Mouse (Mus musculus): Measurements from ENCODE around the gene Nek7.

The Nek7 gene

DNA sequence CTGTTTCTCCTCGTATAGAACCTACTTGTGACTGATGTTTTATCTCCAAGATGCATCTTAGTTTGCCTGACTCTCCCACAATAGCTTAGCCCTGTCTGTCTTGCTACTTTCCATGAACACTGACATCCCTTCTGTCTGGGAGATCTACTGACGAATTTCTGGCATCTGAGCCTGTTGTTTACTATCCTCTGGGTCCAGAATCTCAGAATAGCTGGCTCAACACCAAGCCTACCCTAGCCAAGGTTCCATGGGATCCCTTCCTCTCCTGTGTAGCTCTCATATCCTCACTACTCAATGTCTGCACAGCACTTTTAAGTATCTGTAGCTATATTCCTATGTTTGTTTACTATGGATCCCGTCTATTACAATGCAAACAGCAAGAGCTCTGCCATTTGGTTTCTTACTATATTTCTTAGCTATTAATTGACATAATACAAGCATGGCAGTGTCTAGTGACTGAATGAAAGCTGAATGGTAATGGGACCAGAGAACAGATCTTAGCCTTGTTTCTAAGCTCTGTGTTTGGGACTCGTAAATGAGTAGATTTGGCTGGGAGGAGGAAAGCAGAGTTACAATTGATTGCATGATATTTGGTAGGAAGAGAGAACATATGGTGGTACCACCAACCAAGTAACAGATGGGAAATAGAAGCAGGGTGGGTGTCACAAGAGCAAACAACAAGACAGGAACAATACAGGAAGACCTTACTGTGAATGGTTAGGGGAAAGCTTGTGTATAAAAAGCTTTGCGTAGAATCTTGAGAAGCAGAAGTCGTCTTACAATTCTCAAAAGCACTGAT is 51.3 kb downstream of the Nek7 start:
- DNase-seq (ENCODE audit: low spot score): no peak

DNA sequence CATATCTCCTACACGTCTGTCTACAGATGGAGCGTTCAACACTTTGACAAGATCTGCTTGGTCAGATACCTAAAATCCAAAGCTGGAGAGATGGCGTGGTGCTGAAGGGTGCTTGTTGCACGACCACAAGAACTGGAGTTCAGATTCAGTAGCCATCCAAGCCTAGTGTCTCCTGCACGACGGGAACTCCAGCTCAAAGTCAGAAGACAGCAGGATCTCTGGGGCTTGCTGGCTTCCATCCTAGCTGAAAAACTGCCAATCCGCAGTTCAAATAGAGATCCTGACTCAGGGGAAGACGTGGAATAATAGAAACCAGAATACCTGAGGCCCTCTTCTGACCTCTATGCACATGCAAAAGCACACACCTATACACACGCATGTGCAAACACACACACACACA is 52.0 kb downstream of the Nek7 start:
- no peak for DNase-seq (ENCODE audit: low spot score)

DNA sequence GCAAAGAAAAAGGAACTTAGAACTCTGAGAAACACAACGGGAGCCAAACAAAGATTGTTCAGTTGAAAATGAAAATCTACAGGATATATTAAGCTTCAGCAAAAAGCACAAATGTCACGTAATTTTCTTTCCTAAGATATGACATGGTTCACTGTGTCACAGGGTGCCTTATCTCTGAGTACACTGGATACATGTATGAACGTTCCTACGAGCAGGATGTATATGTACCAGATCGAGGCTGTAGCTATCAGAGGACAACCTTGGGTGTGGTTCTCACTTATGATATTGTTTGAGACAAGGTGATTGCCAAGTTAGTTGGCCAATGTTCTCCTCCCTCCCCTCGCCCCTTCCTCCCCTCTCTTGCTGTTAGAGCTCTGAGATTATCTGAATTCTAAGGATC is 55.3 kb downstream of the Nek7 start:
- DNase-seq (ENCODE audit: low spot score): no peak

DNA sequence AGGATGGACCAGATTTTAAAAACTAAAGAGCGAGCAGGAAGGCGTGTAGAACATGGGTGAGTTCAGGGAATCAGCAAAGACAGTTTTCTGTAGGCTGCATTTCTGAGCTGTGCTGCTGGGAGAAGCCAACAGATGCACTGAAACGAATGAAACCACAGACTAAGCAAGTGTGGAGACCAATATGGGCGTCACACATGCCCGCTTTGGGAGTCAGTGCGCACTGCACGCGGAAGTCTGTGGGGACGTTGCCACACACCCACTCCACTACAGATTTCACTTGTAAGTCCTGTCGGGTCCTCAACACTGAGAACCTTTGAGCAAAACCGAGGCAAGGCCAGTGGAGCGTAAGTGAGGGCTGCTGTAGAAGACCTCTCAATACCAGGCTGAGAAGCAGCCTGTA is 59.2 kb downstream of the Nek7 start:
- DNase-seq (ENCODE audit: low spot score): no peak

DNA sequence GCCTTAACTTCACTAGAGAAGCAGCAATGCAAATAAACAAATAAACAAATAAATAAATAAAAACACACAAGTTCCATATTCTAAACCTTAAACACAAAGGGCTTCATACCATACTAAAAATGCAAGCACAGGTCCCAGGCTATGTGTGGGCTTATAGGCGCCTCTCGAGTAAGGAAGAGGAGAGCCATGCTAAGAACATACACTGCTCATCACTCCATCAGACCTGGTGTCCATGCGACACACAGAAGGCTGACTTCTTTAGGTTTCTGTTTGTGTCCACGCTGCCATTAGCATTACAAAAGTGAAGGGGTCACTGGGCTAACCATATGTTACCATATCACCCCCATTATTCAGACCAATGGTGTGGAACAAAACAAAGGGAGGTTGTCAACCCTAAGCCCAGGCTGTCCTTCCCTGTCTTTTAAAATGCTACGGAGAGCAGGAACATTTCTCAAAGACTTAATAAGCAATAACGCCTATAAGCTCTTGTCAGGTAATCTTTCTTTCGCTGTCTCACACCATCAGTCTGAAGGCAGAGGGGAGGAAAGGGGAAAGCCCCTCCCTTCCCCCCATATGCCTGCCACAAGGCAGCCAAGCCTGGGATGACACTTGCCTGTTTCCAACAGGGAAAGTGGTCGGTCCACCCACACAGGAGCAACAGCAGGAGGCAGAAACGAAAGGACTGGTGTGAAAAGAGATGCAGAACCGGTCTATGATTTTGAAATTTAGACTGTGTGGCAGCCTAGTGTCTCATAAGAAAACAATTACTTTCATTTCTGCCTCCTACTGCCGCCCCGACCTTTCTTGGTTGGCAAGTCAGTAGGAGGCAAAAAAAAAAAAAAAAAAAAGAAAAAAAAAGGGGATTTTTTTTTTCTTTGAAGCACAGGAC is 60.5 kb downstream of the Nek7 start:
- DNase-seq (ENCODE audit: low spot score): no peak

DNA sequence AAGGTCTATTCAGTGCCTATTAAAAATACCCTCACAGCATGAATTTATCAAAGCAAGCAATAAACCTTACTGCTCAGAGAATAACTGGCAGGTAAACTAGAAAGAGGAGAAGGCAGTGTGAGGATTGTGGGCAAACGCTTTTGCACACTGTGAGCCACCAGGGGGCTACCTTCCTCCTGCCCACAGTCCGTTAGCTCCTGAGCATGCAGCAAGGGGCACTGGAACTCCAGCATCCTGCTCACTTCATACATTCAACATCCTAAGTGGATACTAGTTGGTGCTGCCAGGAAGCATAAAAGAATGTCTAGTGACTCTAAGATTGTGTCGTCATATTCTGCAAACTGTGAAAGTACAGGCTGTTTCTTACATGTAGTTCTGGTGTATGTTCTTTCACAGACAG is 61.6 kb downstream of the Nek7 start:
- DNase-seq (ENCODE audit: low spot score): no peak

DNA sequence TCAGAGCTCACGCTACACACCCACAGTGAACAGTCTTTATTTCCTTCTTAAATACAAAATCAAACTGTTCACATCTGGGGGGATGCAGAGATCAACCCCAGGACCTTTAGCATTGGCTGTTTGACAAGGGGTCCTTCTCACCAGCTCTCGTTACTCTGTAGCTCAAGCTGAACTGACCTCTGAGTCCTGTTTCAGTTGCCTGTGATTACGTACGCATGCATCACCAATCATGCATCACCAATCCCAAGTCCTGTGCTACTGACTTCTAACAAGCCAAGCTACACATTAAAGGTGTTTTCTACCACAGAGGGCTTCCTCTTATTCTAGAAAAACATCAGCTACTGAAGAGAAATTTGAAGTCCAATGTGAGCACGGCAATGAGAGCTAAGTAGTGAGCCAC is 65.0 kb downstream of the Nek7 start:
- DNase-seq (ENCODE audit: low spot score): no peak

DNA sequence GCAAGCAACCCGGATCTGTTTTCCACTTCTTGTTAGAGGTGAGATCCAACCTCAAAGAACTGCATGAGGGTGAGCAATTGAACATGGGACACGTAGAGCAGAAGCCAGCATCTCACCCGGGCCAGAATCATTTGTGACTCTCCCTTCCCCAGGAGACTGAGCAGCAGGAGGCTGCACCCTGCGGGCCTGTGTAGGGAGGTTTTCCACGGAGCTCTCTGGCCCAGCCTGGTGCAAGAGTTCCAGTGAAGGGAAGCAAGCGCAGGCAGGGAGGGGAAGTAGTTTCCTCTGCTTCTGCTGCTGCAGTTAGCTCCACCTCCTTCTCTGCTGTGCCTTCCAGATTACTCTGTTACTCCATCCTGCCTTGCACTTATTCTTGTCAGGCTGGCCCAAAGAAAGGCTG is 69.8 kb downstream of the Nek7 start:
- DNase-seq (ENCODE audit: low spot score): no peak

DNA sequence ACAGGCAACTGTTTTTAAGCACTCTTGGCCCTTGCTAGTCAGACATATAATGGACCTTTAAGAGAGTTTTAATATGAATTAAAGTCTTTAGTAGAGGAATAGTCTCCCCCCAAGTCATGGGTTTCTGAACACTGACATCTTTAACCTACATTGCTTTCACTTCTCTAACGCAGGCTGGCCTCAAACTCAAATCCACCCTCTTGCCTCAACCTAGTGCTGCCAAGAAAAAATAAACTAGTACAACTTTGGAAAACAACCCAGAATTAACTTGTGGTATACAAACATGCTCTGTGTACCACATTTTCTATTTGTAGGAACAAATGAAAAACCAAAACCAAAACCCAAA is 77.8 kb downstream of the Nek7 start:
- no peak for DNase-seq (ENCODE audit: low spot score)

DNA sequence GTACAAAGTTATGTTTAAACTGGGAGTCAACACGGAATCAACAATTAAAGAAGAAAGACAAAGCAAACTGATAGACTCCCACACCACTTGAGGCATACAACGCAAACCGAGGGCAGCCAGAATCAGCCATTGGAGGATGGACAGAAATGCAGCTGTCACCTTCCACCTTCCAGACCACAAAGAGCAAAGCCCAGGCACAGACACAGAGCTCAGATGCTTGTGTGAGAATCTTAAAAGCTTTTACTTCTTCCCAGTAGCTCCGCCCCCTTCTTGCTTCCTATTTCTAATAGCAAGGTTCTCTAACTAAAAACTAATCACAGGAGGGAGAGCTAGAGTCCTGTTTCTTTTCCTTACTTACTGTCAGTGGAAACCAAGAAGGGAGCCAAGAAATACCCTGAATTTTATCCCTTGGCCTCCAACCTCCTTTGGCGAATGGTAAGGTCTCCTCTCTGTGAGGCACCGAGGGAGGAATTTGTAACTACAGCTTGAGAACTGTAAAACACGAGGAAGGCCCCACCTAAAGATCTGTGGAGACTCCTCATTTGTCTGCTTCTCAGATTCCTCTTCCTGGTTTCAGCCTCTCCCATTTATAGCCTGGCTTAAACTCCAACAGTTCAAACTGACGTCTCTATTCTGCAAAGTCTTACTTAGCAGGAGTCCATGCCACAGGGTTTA is 78.3 kb downstream of the Nek7 start:
- no peak for DNase-seq (ENCODE audit: low spot score)

DNA sequence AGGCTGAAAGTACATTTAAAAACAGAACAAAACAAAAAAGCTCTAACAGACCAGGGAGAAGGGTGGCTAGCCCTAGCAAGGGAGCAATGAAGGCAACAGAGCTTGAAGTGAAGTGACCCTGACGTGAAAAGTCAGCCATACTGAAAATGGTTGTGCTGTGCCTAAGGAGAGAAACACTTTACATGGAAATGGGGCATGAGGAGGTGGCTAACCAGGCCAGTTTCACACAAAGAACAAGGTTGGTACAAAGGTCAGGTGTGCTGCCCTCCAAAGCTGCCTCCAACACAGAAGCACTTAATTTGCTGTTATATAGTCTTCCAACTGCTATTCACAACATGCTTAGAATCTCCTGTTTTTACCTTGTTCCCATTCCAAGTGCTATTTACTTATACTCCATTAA is 80.2 kb downstream of the Nek7 start:
- DNase-seq (ENCODE audit: low spot score): no peak

DNA sequence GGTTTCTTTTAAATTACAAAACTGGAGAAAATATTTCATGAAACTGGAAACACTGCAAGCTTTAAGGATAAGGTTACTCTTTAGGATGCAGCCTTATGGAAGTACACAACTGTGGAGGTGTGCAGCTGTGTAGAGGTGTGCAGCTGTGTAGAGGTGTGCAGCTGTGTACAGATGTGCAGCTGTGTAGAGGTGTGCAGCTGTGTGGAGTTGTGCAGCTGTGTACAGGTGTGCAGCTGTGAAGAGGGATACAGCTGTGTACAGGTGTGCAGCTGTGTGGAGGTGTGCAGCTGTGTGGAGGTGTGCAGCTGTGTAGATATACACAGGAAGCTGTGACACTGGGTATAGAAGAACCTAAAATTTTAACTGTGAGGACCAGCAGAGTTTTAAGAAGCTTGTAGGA is 81.7 kb downstream of the Nek7 start:
- DNase-seq (ENCODE audit: low spot score): no peak

DNA sequence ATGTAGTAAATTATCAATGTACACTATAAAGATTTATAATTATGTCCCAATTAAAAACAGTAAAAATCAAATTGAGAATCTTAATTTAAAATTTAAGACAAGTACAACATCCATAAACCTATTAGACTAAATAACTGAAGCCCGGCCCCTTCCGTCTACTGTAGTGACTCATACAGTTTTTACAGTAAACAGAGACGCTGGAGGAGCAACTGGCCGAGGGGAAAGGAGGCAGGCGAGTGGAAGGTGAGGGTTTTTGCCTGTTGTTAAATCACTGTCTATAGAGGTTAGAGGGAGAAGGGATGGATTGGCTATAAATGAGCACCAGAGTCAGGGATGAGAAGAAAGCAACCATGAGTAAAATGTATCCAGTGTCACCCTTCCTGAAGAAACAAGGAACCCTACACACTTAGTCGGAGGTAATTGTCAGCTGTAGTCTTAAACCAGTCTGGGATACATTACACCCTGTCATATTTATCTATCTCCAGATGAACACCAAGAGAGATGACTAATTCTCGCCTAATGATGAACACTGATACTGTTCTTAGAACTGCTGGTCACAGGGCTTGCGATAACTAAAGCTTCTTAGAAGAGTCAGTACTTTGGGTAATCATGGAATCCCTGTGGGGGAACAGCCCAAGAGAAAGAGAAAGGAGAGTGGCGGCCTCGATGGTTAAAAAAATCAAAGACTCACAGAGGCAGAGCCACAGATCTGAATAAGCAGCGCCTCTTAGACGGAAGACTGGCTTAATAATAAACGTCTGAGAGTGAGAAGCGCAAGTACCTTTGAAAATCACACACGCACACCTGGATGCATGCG is 84.0 kb downstream of the Nek7 start:
- no peak for DNase-seq (ENCODE audit: low spot score)

DNA sequence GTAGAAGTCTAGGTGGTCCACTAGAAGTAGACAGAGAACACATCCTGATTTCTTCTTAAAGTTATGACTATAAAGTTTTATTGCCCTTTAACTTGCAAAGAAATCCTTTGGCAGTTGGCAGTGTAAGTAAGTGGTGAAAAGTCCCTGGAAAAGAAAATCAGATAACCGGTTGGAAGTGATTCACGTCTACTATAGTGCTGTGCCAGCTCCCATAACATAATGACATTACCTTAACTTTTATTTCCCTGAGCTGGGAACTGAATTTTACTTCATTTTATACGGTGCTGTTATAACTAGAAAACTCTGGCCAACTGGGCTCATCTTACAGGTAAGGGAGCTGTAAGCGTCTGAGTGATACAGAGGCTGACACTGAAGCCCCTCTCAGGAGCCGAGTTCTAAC is 89.3 kb downstream of the Nek7 start:
- DNase-seq (ENCODE audit: low spot score): no peak

DNA sequence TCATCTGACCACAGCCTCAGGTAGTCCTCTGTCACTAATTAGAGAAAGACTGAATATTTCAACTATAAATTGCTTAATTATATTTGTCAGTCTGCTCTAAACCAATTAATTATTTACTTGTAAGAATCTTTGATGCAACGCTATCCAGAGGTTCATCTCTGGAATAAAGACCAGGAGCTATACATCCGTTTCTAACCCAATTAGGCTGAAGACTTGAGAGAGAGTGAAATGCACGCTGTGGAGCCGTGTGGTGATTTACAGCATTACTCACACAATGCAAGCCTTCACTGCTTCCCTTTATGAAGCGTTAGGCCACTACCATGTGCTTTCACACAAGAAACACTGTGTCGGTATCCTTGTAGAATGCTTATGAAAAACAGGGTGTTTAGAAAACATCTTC is 96.0 kb downstream of the Nek7 start:
- DNase-seq (ENCODE audit: low spot score): no peak

DNA sequence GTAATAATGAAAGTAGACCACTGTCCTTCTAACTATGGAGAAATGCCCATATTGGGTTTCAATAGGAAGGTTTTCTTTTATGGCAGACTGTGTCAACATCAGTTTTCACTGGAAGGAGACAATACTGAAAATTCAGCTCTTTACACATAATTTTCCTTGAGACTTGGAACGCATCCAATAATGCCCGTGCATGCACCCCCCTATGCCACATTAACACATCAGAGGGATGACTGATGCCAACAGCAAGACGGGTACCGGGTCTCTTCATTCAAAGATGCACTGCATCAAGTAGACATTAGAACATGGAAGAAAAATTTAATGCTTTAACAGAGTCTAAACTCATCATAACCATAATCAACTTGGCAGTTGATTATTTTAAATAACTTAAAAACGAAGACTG is 101.7 kb downstream of the Nek7 start:
- no peak for DNase-seq (ENCODE audit: low spot score)

DNA sequence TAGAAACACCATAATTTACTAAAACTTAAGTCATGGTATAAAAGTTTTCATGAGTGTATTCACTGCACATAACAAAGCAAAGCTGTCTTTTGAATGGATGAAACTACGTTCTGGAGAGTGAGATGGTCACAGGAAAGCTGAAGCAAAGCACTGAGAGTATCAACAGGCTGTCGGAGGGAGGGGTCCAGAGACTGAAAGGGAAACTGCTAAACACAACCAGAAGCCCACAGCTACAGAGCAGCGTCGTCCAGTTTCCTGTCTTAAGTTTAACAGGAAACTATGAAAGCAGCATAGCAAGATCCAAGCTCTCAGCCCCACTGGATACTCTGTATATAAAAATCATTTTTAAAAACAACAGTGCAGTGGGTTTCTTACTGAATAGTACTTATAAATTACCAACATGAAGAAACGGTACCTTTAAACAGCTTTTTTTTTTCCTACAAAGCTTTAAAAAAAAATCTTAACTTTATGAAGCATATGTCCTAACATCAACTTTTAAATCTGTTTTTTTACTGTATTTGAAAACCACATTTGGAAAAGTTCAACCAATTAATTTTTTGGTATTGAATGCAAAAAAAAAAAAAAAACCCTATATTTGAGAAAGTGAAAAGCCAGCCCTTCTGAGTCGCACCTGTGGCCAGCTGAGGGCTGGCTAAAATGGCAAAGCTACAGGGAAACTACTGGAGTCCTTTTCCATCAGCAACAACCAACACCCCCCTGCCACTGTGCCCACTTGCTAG is 102.4 kb downstream of the Nek7 start:
- DNase-seq (ENCODE audit: low spot score): no peak

DNA sequence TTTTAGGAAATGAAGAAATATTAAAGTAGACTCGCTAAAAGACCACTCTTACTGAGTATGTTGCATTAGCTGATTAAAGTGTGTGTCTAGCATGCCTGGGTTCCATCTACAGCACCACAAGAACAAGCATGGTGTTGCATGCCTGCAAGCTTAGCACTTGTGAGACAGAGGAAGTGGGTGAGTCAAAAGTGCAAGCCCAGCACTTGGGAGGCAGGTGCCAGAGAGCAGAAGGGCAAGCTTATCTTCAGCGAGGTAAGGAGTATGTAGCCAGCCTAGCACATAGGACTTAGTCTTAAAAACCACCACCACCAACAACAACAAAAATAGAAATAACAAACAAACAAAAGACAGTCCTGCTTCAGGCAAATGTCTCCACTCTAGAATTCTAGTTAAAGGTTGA is 103.0 kb downstream of the Nek7 start:
- DNase-seq (ENCODE audit: low spot score): no peak

DNA sequence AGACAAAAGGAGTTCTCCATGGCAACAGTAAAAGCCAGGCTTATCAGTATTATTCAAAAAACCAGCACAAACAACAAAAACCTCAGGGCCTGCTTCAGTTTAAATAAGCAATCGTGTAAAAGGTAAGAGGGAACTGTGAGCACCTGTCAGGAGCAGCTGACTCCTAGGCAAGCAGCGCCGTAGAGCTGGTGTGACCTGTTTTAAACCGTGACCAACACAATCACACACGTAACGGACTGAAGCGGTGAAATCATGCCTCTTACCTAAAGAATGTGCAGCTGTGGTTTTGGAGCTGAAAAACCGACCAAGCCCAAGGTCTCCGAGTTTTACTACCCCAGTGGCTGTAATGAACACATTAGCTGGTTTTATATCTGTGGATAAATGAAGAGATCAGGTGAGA is 104.6 kb downstream of the Nek7 start:
- no peak for DNase-seq (ENCODE audit: low spot score)

DNA sequence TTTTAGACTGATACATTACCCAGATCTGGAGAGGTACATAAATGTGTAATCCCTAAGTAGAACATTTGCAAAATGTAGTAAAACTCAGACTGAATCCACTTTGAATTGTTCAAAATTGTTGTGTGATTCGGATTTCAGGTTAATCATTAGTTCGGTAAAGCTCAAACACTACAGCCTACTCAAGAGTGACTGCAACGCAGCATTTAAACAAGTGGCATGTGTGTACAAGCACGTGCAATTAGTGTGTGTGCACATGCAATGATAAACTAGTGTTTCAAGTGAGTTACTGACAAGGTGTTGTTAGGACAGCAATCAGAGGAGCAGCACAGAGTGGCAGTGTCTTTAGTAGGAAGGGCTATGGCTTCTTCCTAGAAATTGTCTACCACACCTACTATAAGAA is 106.0 kb downstream of the Nek7 start:
- DNase-seq (ENCODE audit: low spot score): no peak

DNA sequence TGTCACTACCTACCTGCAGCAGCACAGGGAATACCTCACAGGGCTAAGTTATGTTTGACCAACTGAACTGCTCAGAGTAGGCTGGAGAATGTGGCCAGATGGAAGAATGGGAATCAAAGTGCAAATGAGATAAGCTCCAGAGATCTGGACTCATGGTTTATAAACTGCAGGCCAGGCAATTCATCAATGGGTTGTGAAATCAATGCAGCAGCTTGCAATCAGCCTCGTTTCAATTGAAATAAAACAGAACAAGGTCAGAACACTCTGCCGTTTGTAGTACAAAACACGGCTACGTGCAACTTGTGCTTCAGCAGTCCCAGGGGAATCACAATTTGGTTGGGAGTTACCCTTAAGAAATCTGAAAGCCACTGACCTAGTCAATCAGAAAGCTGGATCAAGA is 109.4 kb downstream of the Nek7 start:
- no peak for DNase-seq (ENCODE audit: low spot score)
